Mouse (Mus musculus) CH12.LX (cell line): ENCODE measurements around the gene Vangl2. TPM values are rescaled to one million over a fixed set of nuclear protein-coding genes. Genes with fewer than 3 reads are reported as not detected.

Source experiments
- DNase-seq: peaks from one replicate; pipeline ENCODE4 v3.0.0-alpha.2; 2013; ENCODE audit errors: extremely low read depth
- H3K27ac ChIP-seq: 2 replicates; pipeline ENCODE4 v1.5.1; 2012; ENCODE audit warnings: low read depth, mild to moderate bottlenecking, control low read depth, moderate library complexity; ENCODE audit not compliant: insufficient read depth
- H3K27me3 ChIP-seq: replicated peaks from 2 replicates; pipeline ENCODE3; 2012; ENCODE audit warnings: inconsistent platforms
- H3K36me3 ChIP-seq, 2 experiments: replicated peaks in 1 of 2; 2 replicates each; pipeline versions ENCODE3 to v1.6.1; 2012; ENCODE audit warnings: inconsistent platforms in 1 of 2, low read length in 1 of 2, mild to moderate bottlenecking in 1 of 2, mixed read lengths in 1 of 2, moderate library complexity in 1 of 2; ENCODE audit not compliant: control insufficient read depth in 1 of 2, insufficient read depth in 1 of 2
- H3K4me1 ChIP-seq, 2 experiments: 2 replicates each; pipeline ENCODE4 v1.6.1; 2012; ENCODE audit warnings: inconsistent platforms in 1 of 2, moderate library complexity in 1 of 2; ENCODE audit not compliant: insufficient read depth in 2 of 2, control insufficient read depth in 1 of 2
- H3K4me2 ChIP-seq: 2 replicates; pipeline ENCODE4 v1.6.1; 2012; ENCODE audit warnings: low read depth, mild to moderate bottlenecking, control low read depth; ENCODE audit not compliant: poor library complexity, insufficient read depth, severe bottlenecking
- H3K4me3 ChIP-seq, 3 experiments: fragments of 150-350 bp in 1 of 3; sonication (generic) in 1 of 3; replicated peaks in 1 of 3; 2 replicates each; pipeline versions ENCODE3 to v1.5.1; 2011 to 2012; ENCODE audit warnings: low read depth in 2 of 3, low read length in 2 of 3, mild to moderate bottlenecking in 2 of 3, moderate library complexity in 2 of 3, control low read depth in 1 of 3, improper control_type of control experiment in 1 of 3, inconsistent platforms in 1 of 3, mixed read lengths in 1 of 3; ENCODE audit not compliant: poor library complexity in 1 of 3
- H3K79me2 ChIP-seq: replicated peaks from 2 replicates; pipeline ENCODE4 v1.6.1; 2012; ENCODE audit warnings: mild to moderate bottlenecking, moderate library complexity; ENCODE audit not compliant: control insufficient read depth, poor library complexity, insufficient read depth, severe bottlenecking; ENCODE audit errors: extremely low read depth
- H3K9ac ChIP-seq: 2 replicates; pipeline ENCODE4 v1.6.1; 2012; ENCODE audit warnings: low read depth, mild to moderate bottlenecking, control low read depth, moderate library complexity; ENCODE audit not compliant: insufficient read depth
- H3K9me3 ChIP-seq: replicated peaks from 2 replicates; pipeline ENCODE3; 2012; ENCODE audit warnings: low read length, inconsistent platforms, mixed read lengths
- BHLHE40 ChIP-seq: IDR thresholded peaks from 2 replicates; pipeline ENCODE4 v1.6.1; 2011; ENCODE audit warnings: mild to moderate bottlenecking, low read depth, low read length, improper control_type of control experiment
- CHD1 ChIP-seq: IDR thresholded peaks from 2 replicates; pipeline ENCODE4 v1.6.1; 2012; ENCODE audit warnings: low read depth, low read length, improper control_type of control experiment, inconsistent platforms
- CHD2 ChIP-seq: IDR thresholded peaks from 2 replicates; pipeline ENCODE4 v1.6.1; 2011; ENCODE audit warnings: low read length, improper control_type of control experiment
- CTCF ChIP-seq, 2 experiments: IDR thresholded peaks in 1 of 2; conservative IDR thresholded peaks in 1 of 2; 2 replicates each; pipeline ENCODE4 v1.5.1; 2011 to 2012; ENCODE audit warnings: low read depth in 2 of 2, low read length in 2 of 2, improper control_type of control experiment in 1 of 2, inconsistent platforms in 1 of 2, mild to moderate bottlenecking in 1 of 2, moderate library complexity in 1 of 2
- EP300 ChIP-seq: IDR thresholded peaks from 2 replicates; pipeline ENCODE4 v1.6.1; 2011; ENCODE audit warnings: low read length, improper control_type of control experiment
- GABPA ChIP-seq: IDR thresholded peaks from 2 replicates; pipeline ENCODE4 v1.6.1; 2012; ENCODE audit warnings: low read depth, low read length, improper control_type of control experiment, inconsistent platforms; ENCODE audit not compliant: insufficient replicate concordance
- HCFC1 ChIP-seq: IDR thresholded peaks from 2 replicates; pipeline ENCODE4 v1.6.1; 2012; ENCODE audit warnings: low read depth, mild to moderate bottlenecking, inconsistent platforms, low read length, improper control_type of control experiment
- KAT2A ChIP-seq: IDR thresholded peaks from 2 replicates; pipeline ENCODE4 v1.6.1; 2012; ENCODE audit warnings: low read length, improper control_type of control experiment, inconsistent platforms; ENCODE audit not compliant: insufficient replicate concordance
- MYC ChIP-seq: IDR thresholded peaks from 2 replicates; pipeline ENCODE4 v1.6.1; 2011; ENCODE audit warnings: low read depth, mild to moderate bottlenecking, improper control_type of control experiment, low read length
- NELFE ChIP-seq: IDR thresholded peaks from 2 replicates; pipeline ENCODE4 v1.6.1; 2011; ENCODE audit warnings: low read depth, low read length, improper control_type of control experiment
- POLR2A ChIP-seq: IDR thresholded peaks from 2 replicates; pipeline ENCODE4 v1.6.1; 2011; ENCODE audit warnings: low read depth, mild to moderate bottlenecking, improper control_type of control experiment, low read length
- POLR2AphosphoS2 ChIP-seq: IDR thresholded peaks from 2 replicates; pipeline ENCODE4 v1.6.1; 2011; ENCODE audit warnings: low read depth, low read length, improper control_type of control experiment
- RCOR1 ChIP-seq: conservative IDR thresholded peaks from 2 replicates; pipeline ENCODE4 v1.6.1; 2012; ENCODE audit warnings: low read depth, mild to moderate bottlenecking, inconsistent platforms, low read length, improper control_type of control experiment
- TCF12 ChIP-seq: IDR thresholded peaks from 2 replicates; pipeline ENCODE4 v1.6.1; 2014; ENCODE audit warnings: low read depth, mild to moderate bottlenecking, inconsistent platforms, low read length, improper control_type of control experiment
- USF1 ChIP-seq: IDR thresholded peaks from 2 replicates; pipeline ENCODE4 v1.6.1; 2014; ENCODE audit warnings: low read depth, mild to moderate bottlenecking, inconsistent platforms, low read length, improper control_type of control experiment
- USF2 ChIP-seq: conservative IDR thresholded peaks from 2 replicates; pipeline ENCODE4 v1.6.1; 2011; ENCODE audit warnings: low read depth, low read length, improper control_type of control experiment
- ZMIZ1 ChIP-seq: IDR thresholded peaks from 2 replicates; pipeline ENCODE4 v1.6.1; 2012; ENCODE audit warnings: low read depth, mild to moderate bottlenecking, inconsistent platforms, low read length, improper control_type of control experiment
- ZNF384 ChIP-seq: IDR thresholded peaks from 2 replicates; pipeline ENCODE4 v1.6.1; 2012; ENCODE audit warnings: low read depth, low read length, improper control_type of control experiment, inconsistent platforms
- dilution Hi-C: fragments of 300-500 bp; cut with MboI; formaldehyde crosslinking; loops from 2 replicates; pipeline ENCODE4 v1.14.3; 2020; ENCODE audit warnings: low sequenced_read_pairs; ENCODE audit not compliant: extremely low pct_unique_long_range_greater_than_20kb, extremely low pct_ligation_motif_present
- in situ Hi-C: fragments of 300-500 bp; cut with MboI; formaldehyde crosslinking; loops from 3 replicates; pipeline ENCODE4 v1.14.3; 2019; ENCODE audit warnings: low sequenced_read_pairs, low pct_ligation_motif_present, low pct_unique_long_range_greater_than_20kb, mixed read lengths
- polyA plus RNA-seq: library from polyadenylated mRNA; unstranded; fragments of >175 nt; gene quantifications from 2 replicates; pipeline ENCODE4 v1.2.1, GENCODE M21; 2012; ENCODE audit warnings: low read depth; ENCODE audit not compliant: insufficient read length
- total RNA-seq, 2 experiments: library from RNA; depleted of rRNA; stranded (reverse); fragments of 300-350 nt in 1 of 2; fragments of >200 nt in 1 of 2; gene quantifications; 2 replicates each; pipeline ENCODE4 v1.2.3; 2012 to 2014

Gene Vangl2
- total and polyA plus RNA-seq, 3 experiments = 3.6 to 7.9 (median 7.3) TPM

DNA sequence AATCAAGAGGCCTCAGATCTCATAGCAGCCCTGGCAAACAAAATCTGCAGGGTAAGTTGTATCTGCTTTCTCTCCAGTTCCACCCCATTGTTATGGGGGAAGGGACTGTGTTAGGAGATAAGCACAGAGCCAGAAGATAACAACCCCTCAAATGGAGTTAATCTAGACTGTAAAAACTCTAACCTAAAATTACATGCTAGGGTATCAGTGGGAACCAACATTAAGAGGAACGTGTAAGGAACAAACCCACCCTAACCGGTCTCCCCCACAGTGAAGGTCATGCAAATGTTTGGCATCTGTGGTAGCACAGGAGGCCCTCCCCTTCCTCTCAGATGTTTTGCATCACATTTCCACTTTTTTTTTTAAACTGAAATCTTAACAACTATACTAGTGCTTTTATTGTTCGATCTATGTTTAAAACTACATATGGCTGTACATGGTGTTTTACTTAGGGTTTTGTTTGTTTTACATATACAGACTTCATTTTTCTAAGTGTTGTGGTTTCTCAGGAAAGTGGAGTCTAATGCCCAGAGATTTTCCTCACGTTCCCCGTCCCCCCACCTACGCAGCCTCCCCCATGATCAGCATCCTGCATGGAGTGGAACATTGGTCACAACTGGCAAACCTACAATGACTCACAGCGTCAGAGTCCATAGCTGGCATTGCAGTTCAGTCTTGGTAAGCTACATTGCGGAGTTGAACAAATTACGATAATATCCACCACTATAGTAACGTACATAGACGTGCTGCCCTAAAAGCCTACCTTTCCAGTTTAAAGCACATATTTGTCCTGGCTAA, 33.1 kb downstream of the Vangl2 start:
- Histone ChIP-seq H3K36me3 (no peaks in the 10 kb centered on the region), H3K4me1 (peaks cover 6 to 31% of the 10 kb centered on the region in 2 experiments), H3K9me3 (no peaks in the 10 kb centered on the region), H3K27ac (0 out of 2 replicates have a peak overlapping the region, but pooled peaks have one; percentile 25), H3K27me3 (no peaks in the 10 kb centered on the region), H3K4me3 (no peak overlapping the region), H3K9ac (no peak overlapping the region), H3K4me2 (peak overlapping the region; percentile 35; the same call in 1 of the 2 replicates), H3K79me2 (no peaks in the 10 kb centered on the region)
- DNase-seq = peak; percentile 49
- dilution Hi-C loops (no loop called here), in situ Hi-C loops (loop anchor here (5.0 kb wide), 1 partner anchor 58 kb away; no protein-coding TSS in a partner anchor)
- TF ChIP-seq KAT2A (no peak), USF2 (no peak), USF1 (no peak), BHLHE40 (peak; percentile 60), ZNF384 (peak; percentile 92), TCF12 (0 out of 2 replicates have a peak, but pooled peaks have one; percentile 6), EP300 (peak; percentile 57)

DNA sequence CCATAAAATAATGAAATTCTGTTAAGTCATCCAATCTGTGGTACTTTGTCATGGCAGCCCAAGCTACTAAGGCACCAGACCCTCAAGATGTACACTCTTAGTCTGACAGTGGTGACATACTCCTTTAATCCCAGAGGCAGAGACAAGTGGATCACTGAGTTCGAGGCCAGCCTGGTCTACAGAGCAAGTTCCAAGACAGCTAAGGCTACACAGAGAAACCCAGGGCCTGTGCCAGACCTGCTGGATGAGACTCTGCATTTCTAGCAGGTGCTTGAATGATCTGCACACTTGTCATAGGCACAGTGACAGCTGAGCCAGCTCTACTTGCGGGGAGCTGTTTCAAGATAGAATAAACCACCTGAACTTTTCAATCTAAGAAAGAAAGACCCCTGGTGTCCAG, 33.7 kb downstream of the Vangl2 start:
- peak overlapping the region; percentile 35; the same call in 1 of the 2 replicates for H3K4me2 ChIP-seq
- H3K9me3 ChIP-seq = no peaks in the 10 kb centered on the region
- no peak overlapping the region for H3K4me3 ChIP-seq
- H3K9ac ChIP-seq = no peak overlapping the region
- dilution Hi-C loops (no loop called here), in situ Hi-C loops (loop anchor here (5.0 kb wide), 1 partner anchor 57 kb away; no protein-coding TSS in a partner anchor)
- DNase-seq = no peak
- TF ChIP-seq CTCF (conservative IDR thresholded peaks at IDR 0.05 in 1 of 2, IDR thresholded peaks at IDR 0.05 in 1 of 2; ENCODE audit: low read depth in 2 of 2, low read length in 2 of 2) (no peak), MYC (no peak), NELFE (no peak), RCOR1 (no peak), ZMIZ1 (no peak), GABPA (no peak), CHD2 (no peak), CHD1 (no peak), POLR2A (no peak), HCFC1 (no peak), POLR2AphosphoS2 (no peak)
- peaks cover 6 to 27% of the 10 kb centered on the region in 2 experiments for H3K4me1 ChIP-seq
- no peaks in the 10 kb centered on the region for H3K27me3 ChIP-seq
- no peaks in the 10 kb centered on the region for H3K36me3 ChIP-seq
- no peak overlapping the region for H3K27ac ChIP-seq
- H3K79me2 ChIP-seq = no peaks in the 10 kb centered on the region
